Mouse (Mus musculus): ENCODE measurements around the gene Tjp1.
A peak's percentile ranks its signal among the peaks of the same experiment; 100 is the strongest.

Tjp1 gene

GRCm38 (mm10) chr7:65350348-65351079 is 177.1 kb downstream of the Tjp1 start:
- no peak for DNase-seq

- no peak for DNase-seq
Observed at GRCm38 (mm10) chr7:65348540-65348939, 179.0 kb downstream of the Tjp1 start.

- DNase-seq: no peak
Observed at GRCm38 (mm10) chr7:65345314-65345713, 182.3 kb downstream of the Tjp1 start.

- no peak for DNase-seq
Observed at GRCm38 (mm10) chr7:65337581-65338270, 189.9 kb downstream of the Tjp1 start.

- no peak for DNase-seq
Observed at GRCm38 (mm10) chr7:65333081-65333760, 194.4 kb downstream of the Tjp1 start.

- DNase-seq: peak; percentile 53
Observed at GRCm38 (mm10) chr7:65319047-65319725, 208.4 kb downstream of the Tjp1 start.

GRCm38 (mm10) chr7:65317418-65317817 is 210.2 kb downstream of the Tjp1 start:
- peak; percentile 34 for DNase-seq

GRCm38 (mm10) chr7:65315182-65315581 is 212.4 kb downstream of the Tjp1 start:
- DNase-seq: no peak

- DNase-seq: no peak
Observed at GRCm38 (mm10) chr7:65296675-65297589, 230.6 kb downstream of the Tjp1 start.

GRCm38 (mm10) chr7:65282886-65283285 is 244.7 kb downstream of the Tjp1 start:
- DNase-seq: no peak

- DNase-seq: no peak
Observed at GRCm38 (mm10) chr7:65281960-65282359, 245.6 kb downstream of the Tjp1 start.

- no peak for DNase-seq
Observed at GRCm38 (mm10) chr7:65280944-65281912, 246.4 kb downstream of the Tjp1 start.

- DNase-seq: no peak
Observed at GRCm38 (mm10) chr7:65279277-65279676, 248.3 kb downstream of the Tjp1 start.

- no peak for DNase-seq
Observed at GRCm38 (mm10) chr7:65275761-65276160, 251.8 kb downstream of the Tjp1 start.

- DNase-seq: peak; percentile 13
Observed at GRCm38 (mm10) chr7:65274216-65274615, 253.4 kb downstream of the Tjp1 start.

- DNase-seq: no peak
Observed at GRCm38 (mm10) chr7:65249656-65250055, 277.9 kb downstream of the Tjp1 start.
